7 mouse cellular contexts compared by ENCODE assay signal in the genomic region with DNA sequence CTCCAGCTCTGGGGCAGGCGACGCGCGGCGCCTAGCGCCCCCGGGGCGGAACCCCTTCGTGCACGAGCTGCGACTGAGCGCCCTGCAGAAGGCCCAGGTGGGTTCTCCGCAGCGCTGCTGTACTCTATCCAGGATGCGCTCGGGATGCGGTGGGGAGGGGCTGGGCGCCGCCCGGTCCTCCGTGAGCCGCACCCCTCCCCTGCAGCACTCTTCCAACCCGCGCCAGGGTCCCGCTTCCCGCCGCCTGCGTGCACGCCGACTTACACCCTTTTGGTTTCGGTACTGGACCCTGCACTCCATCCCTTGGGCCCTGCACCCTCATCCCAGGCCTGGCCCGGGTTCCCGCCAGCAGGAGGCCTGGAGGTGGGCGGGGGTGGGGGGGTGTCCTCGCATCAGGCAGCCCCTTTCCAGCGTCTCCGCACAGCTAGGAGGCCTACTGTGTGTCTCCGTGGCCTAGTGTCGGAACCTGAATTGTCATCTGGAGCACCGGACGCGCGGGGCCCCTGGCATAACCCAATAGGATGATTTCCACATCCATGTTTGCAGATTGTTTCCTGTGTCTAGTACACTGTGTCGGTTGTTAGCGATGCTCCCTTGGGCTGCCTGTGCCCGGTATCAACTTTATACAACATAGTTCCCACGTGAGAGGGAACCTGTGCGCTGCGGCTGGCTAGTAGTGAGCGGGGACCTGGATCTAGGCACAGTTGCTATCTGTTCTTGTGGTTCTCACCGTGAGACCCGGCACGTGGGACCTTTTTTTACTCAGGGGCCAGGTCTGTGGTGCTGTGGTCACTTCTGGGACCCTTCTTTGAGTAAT. TPM values are rescaled to one million over a fixed set of nuclear protein-coding genes. Genes with fewer than 3 reads are reported as not detected.
DNase-seq lines count a peak whose midpoint lies in the region; ATAC-seq and TF ChIP-seq lines count a peak whose summit lies in the region.

No protein-coding gene starts in this region.

- H3K27ac ChIP-seq in embryonic facial prominence, embryonic 11.5 days (replicated peaks; ENCODE audit: low read depth, low read length), result peak overlapping the region; percentile 96
- peak overlapping the region; percentile 75 for H3K27ac ChIP-seq in heart, postnatal 0 days (ENCODE audit: low read depth)
- peak overlapping the region; percentile 97 for H3K27ac ChIP-seq in stomach, embryonic 15.5 days

- H3K9me3 ChIP-seq in embryonic facial prominence, embryonic 11.5 days (replicated peaks; ENCODE audit: control insufficient read depth, low read length), result no peaks in the 10 kb centered on the region
- no peaks in the 10 kb centered on the region for H3K9me3 ChIP-seq in heart, postnatal 0 days (replicated peaks; ENCODE audit: control insufficient read depth, low read length)
- no peaks in the 10 kb centered on the region for H3K9me3 ChIP-seq in stomach, embryonic 15.5 days

- peak overlapping the region; percentile 91 for H3K9ac ChIP-seq in embryonic facial prominence, embryonic 11.5 days (replicated peaks; ENCODE audit: low read length)
- H3K9ac ChIP-seq in heart, postnatal 0 days (replicated peaks; ENCODE audit: low read depth, low read length), result peak overlapping the region; percentile 57
- H3K9ac ChIP-seq in stomach, embryonic 15.5 days, result peak overlapping the region; percentile 79

- H3K36me3 ChIP-seq in embryonic facial prominence, embryonic 11.5 days (replicated peaks; ENCODE audit: control insufficient read depth, insufficient read depth, low read depth, low read length), result no peaks in the 10 kb centered on the region
- H3K36me3 ChIP-seq in heart, postnatal 0 days (replicated peaks; ENCODE audit: control insufficient read depth, insufficient read depth, low read length), result no peaks in the 10 kb centered on the region
- H3K36me3 ChIP-seq in stomach, embryonic 15.5 days, result no peaks in the 10 kb centered on the region

- no peaks in the 10 kb centered on the region for H3K27me3 ChIP-seq in embryonic facial prominence, embryonic 11.5 days (ENCODE audit: control insufficient read depth, insufficient read depth, low read length)
- no peaks in the 10 kb centered on the region for H3K27me3 ChIP-seq in heart, postnatal 0 days (ENCODE audit: control insufficient read depth, insufficient read depth, low read length)
- no peaks in the 10 kb centered on the region for H3K27me3 ChIP-seq in stomach, embryonic 15.5 days (replicated peaks)

- peak; percentile 19 to 25 for DNase-seq in CD8-positive naive resting alpha-beta T cell, adult 2 months (ENCODE audit: low read depth in 2 of 2, low spot score in 2 of 2)
- DNase-seq in NIH3T3 (ENCODE audit: low read depth), result peak; percentile 45
- DNase-seq in embryonic facial prominence, embryonic 11.5 days (ENCODE audit: low spot score), result peak; percentile 35
- DNase-seq in heart, postnatal 0 days (ENCODE audit: low spot score), result no peak
- DNase-seq in layer of hippocampus, postnatal 10 days (ENCODE audit: low spot score in 2 of 2), result peak; percentile 63 to 68

- H3K4me3 ChIP-seq in embryonic facial prominence, embryonic 11.5 days (ENCODE audit: low read depth, low read length), result peak overlapping the region; percentile 67
- peak overlapping the region; percentile 82 for H3K4me3 ChIP-seq in heart, postnatal 0 days (ENCODE audit: low read depth, low read length)
- H3K4me3 ChIP-seq in stomach, embryonic 15.5 days (replicated peaks), result peak overlapping the region; percentile 86

- H3K4me1 ChIP-seq in embryonic facial prominence, embryonic 11.5 days (ENCODE audit: control insufficient read depth, insufficient read depth, low read length), result no peaks in the 10 kb centered on the region
- H3K4me1 ChIP-seq in heart, postnatal 0 days (ENCODE audit: control insufficient read depth, insufficient read depth), result no peaks in the 10 kb centered on the region
- peaks cover 21% of the 10 kb centered on the region; the same call in 1 of the 2 replicates for H3K4me1 ChIP-seq in stomach, embryonic 15.5 days

- no peak for TF ChIP-seq EP300 in heart, postnatal 0 days (IDR thresholded peaks at IDR 0.05; ENCODE audit: low read depth)

- ATAC-seq in embryonic facial prominence, embryonic 11.5 days (replicated peaks; ENCODE audit: insufficient number of reproducible peaks, low FRiP score, low TSS enrichment, low read depth), result peak; percentile 89
- peak; percentile 66 for ATAC-seq in heart, postnatal 0 days (ENCODE audit: insufficient read depth, low read depth)
- ATAC-seq in megakaryocyte progenitor cell, adult 5-6 weeks (replicated peaks; ENCODE audit: poor library complexity), result peak; percentile 40
- ATAC-seq in stomach, embryonic 15.5 days (ENCODE audit: insufficient read depth, low FRiP score, low read depth), result peak; percentile 81

- WGBS in embryonic facial prominence, embryonic 11.5 days, result under 1% methylated on average over 51 of the region's 53 CpGs
- 3% methylated on average over 51 of the region's 53 CpGs for WGBS in heart, postnatal 0 days
- WGBS in stomach, embryonic 15.5 days, result under 1% methylated on average over 53 of the region's 53 CpGs

- H3K4me2 ChIP-seq in embryonic facial prominence, embryonic 11.5 days (ENCODE audit: low read depth, low read length), result peak overlapping the region; percentile 91
- H3K4me2 ChIP-seq in heart, postnatal 0 days (ENCODE audit: low read depth, low read length), result peak overlapping the region; percentile 79
- H3K4me2 ChIP-seq in stomach, embryonic 15.5 days, result peak overlapping the region; percentile 77

- TF ChIP-seq CTCF in heart, postnatal 0 days (IDR thresholded peaks at IDR 0.05; ENCODE audit: low read depth), result no peak

RNA-seq across cellular contexts. Expression of gene Lpcat1, which starts 0.6 kb away (rescaled TPM):
- 49.4 and 52.2 TPM in 2 replicates for polyA plus RNA-seq in embryonic facial prominence, embryonic 11.5 days (2014; fragmentation: Nextera tagmentation; extraction: Ambion mirVana)
- 22.2 and 36.3 TPM in 2 replicates for total RNA-seq in heart, postnatal 0 days (2014; rRNA removed; ENCODE audit: low replicate concordance)
- 7.7 and 7.8 TPM in 2 replicates for polyA plus RNA-seq in heart, postnatal 0 days (2015; fragmentation: Nextera tagmentation; extraction: Ambion mirVana)
- total RNA-seq in layer of hippocampus, postnatal 10 days (2021), result 10 to 100 TPM; 75.5 to 77.8 TPM
- total RNA-seq in megakaryocyte progenitor cell, adult 5-6 weeks (2015), result 12.7 and 13.5 TPM in 2 replicates
- total RNA-seq in megakaryocyte progenitor cell, adult 5-6 weeks (2017), result 21.6 and 26.5 TPM in 2 replicates
- 26.8 and 33.6 TPM in 2 replicates for polyA plus RNA-seq in stomach, embryonic 15.5 days (2015; fragmentation: Nextera tagmentation; extraction: Ambion mirVana)
